Mouse (Mus musculus) liver, embryonic 14.5 days (tissue): ENCODE data around the gene Stx6. TPM values are rescaled to one million over a fixed set of nuclear protein-coding genes. Genes with fewer than 3 reads are reported as not detected.

Experiments used
- ATAC-seq: fragments of 200-750 bp; cut with Nextera tagmentation; 2 replicates; pipeline ENCODE4 v1.8.0; 2017; ENCODE audit warnings: moderate number of reproducible peaks, mild to moderate bottlenecking, moderate library complexity; ENCODE audit not compliant: insufficient read depth
- DNase-seq, 3 experiments: peaks; one replicate each; pipeline ENCODE4 v3.0.0-alpha.2; 2012 to 2013; ENCODE audit warnings: low read depth in 3 of 3, low spot score in 3 of 3
- H3K27ac ChIP-seq: fragments of 300-500 bp; sonication (generic); 2 replicates; pipeline ENCODE4 v1.5.1; 2014; ENCODE audit warnings: moderate library complexity, mild to moderate bottlenecking, control low read depth, inconsistent platforms
- H3K27me3 ChIP-seq: fragments of 300-500 bp; sonication (generic); 2 replicates; pipeline ENCODE4 v1.6.1; 2014; ENCODE audit warnings: mild to moderate bottlenecking, low read length, moderate library complexity; ENCODE audit not compliant: control insufficient read depth, insufficient read depth
- H3K36me3 ChIP-seq: fragments of 300-500 bp; sonication (generic); replicated peaks from 2 replicates; pipeline ENCODE4 v1.6.1; 2014; ENCODE audit warnings: low read depth; ENCODE audit not compliant: control insufficient read depth, insufficient read depth
- H3K4me1 ChIP-seq, 2 experiments: fragments of 200-500 bp in 1 of 2; fragments of 300-500 bp in 1 of 2; sonication (generic) in 1 of 2; replicated peaks; 2 replicates each; pipeline ENCODE4 v1.6.1; 2012 to 2014; ENCODE audit warnings: antibody characterized with exemption in 1 of 2, inconsistent platforms in 1 of 2, low read length in 1 of 2; ENCODE audit not compliant: control insufficient read depth in 2 of 2, insufficient read depth in 2 of 2
- H3K4me2 ChIP-seq: fragments of 300-500 bp; sonication (generic); 2 replicates; pipeline ENCODE4 v1.6.1; 2014; ENCODE audit warnings: low read depth, mild to moderate bottlenecking, control low read depth, moderate library complexity
- H3K4me3 ChIP-seq, 2 experiments: fragments of 200-500 bp in 1 of 2; fragments of 300-500 bp in 1 of 2; sonication (generic) in 1 of 2; 2 replicates each; pipeline ENCODE4 v1.5.1; 2012 to 2014; ENCODE audit warnings: low read depth in 2 of 2, low read length in 2 of 2, mild to moderate bottlenecking in 2 of 2, control low read depth in 1 of 2, inconsistent platforms in 1 of 2, moderate library complexity in 1 of 2; ENCODE audit not compliant: insufficient read depth in 1 of 2
- H3K9ac ChIP-seq: fragments of 300-500 bp; sonication (generic); replicated peaks from 2 replicates; pipeline ENCODE4 v1.6.1; 2014; ENCODE audit warnings: mild to moderate bottlenecking, control low read depth, moderate library complexity
- H3K9me3 ChIP-seq: fragments of 300-500 bp; sonication (generic); 2 replicates; pipeline ENCODE4 v1.6.1; 2016; ENCODE audit warnings: low read length, mixed read lengths; ENCODE audit not compliant: control insufficient read depth
- CTCF ChIP-seq: IDR thresholded peaks from 2 replicates; pipeline ENCODE4 v1.5.1; 2016; ENCODE audit warnings: antibody characterized with exemption, low read depth, control low read depth
- EP300 ChIP-seq: IDR thresholded peaks from 2 replicates; pipeline ENCODE4 v1.6.1; 2016; ENCODE audit warnings: antibody characterized with exemption, low read depth
- WGBS: fragments of 180-500 bp; shearing (Covaris S2); extraction: QIAGEN DNeasy Blood & Tissue Kit; methylation state at CpG from one replicate; pipeline ENCODE4 v1.1.7; 2014; ENCODE audit not compliant: insufficient replicate concordance; 5-methylcytosine and 5-hydroxymethylcytosine counted together
- polyA plus RNA-seq, 2 experiments: library from polyadenylated mRNA; depleted of rRNA in 1 of 2; stranded (reverse) in 1 of 2; unstranded in 1 of 2; fragments of >200 nt; fragmentation: Nextera tagmentation in 1 of 2; extraction: Ambion mirVana in 1 of 2; gene quantifications; 2 replicates each; pipeline versions ENCODE4 v1.2.1 to v1.2.3; 2012 to 2014

Gene Stx6
- polyA plus RNA-seq, 2 experiments: 5.8 to 9.4 TPM

GRCm38 (mm10) chr1:155253126-155253525 is 94.6 kb downstream of the Stx6 start:
- H3K9ac ChIP-seq: no peak overlapping the region
- no peak overlapping the region for H3K27ac ChIP-seq
- TF ChIP-seq CTCF (no peak), EP300 (no peak)
- no peak for DNase-seq
- no peak overlapping the region for H3K4me3 ChIP-seq
- no peaks in the 10 kb centered on the region for H3K9me3 ChIP-seq
- WGBS: 55% methylated on average over 12 of the region's 12 CpGs
- H3K4me1 ChIP-seq: peaks cover 0 to 8% of the 10 kb centered on the region in 2 experiments; a peak in 2 of 4 replicates
- H3K4me2 ChIP-seq: no peak overlapping the region
- H3K36me3 ChIP-seq: no peaks in the 10 kb centered on the region
- no peaks in the 10 kb centered on the region for H3K27me3 ChIP-seq
- ATAC-seq: no peak

- no peak overlapping the region for H3K4me2 ChIP-seq
- H3K27me3 ChIP-seq: no peaks in the 10 kb centered on the region
- 64% methylated on average over 8 of the region's 8 CpGs for WGBS
- H3K9me3 ChIP-seq: no peaks in the 10 kb centered on the region
- ATAC-seq (no peak), DNase-seq (no peak)
- peaks cover 0 to 8% of the 10 kb centered on the region in 2 experiments; a peak in 2 of 4 replicates for H3K4me1 ChIP-seq
- H3K9ac ChIP-seq: no peak overlapping the region
- H3K4me3 ChIP-seq: no peak overlapping the region
- H3K27ac ChIP-seq: no peak overlapping the region
- H3K36me3 ChIP-seq: no peaks in the 10 kb centered on the region
- no peak for TF ChIP-seq CTCF
- TF ChIP-seq EP300: no peak
Measured at GRCm38 (mm10) chr1:155254309-155254708, 95.8 kb downstream of the Stx6 start.

Other genes with a start within 250 kb of the Stx6 start
- 4.9 and 5.8 TPM in 2 replicates for gene Ier5, start 59.1 kb upstream of the Stx6 start, polyA plus RNA-seq (2012; rRNA removed)
- gene Ier5, start 59.1 kb upstream of the Stx6 start, polyA plus RNA-seq (2014; fragmentation: Nextera tagmentation; extraction: Ambion mirVana): 2.9 and 3.3 TPM in 2 replicates
- 0.28 and 0.37 TPM in 2 replicates for gene Mr1, start 11.9 kb upstream of the Stx6 start, polyA plus RNA-seq (2012; rRNA removed)
- gene Mr1, start 11.9 kb upstream of the Stx6 start, polyA plus RNA-seq (2014; fragmentation: Nextera tagmentation; extraction: Ambion mirVana): 0.27 and 0.52 TPM in 2 replicates
- gene BC034090, start 85.7 kb downstream of the Stx6 start, polyA plus RNA-seq (2012; rRNA removed): 0.32 TPM in 2 replicates
- gene BC034090, start 85.7 kb downstream of the Stx6 start, polyA plus RNA-seq (2014; fragmentation: Nextera tagmentation; extraction: Ambion mirVana): 0.06 TPM in 1 of 2 replicates, not detected in the other